Mouse (Mus musculus): ENCODE results near the gene Odf4.
"Not testable (repeated sequence)": the region's sequence is repeated elsewhere in the genome, so short reads cannot be mapped to it uniquely, and the experiment has no call there.

The Odf4 gene

GRCm38 (mm10) chr11:68946806-68947440 lies 20.0 kb upstream of the Odf4 start:
- no peak for DNase-seq (ENCODE audit: low spot score)

- no peak for DNase-seq (ENCODE audit: low spot score)
Measured at GRCm38 (mm10) chr11:68946001-68946400, 19.1 kb upstream of the Odf4 start.

- no peak for DNase-seq (ENCODE audit: low spot score)
Measured at GRCm38 (mm10) chr11:68945245-68945644, 18.4 kb upstream of the Odf4 start.

GRCm38 (mm10) chr11:68942731-68943130 lies 15.8 kb upstream of the Odf4 start:
- no peak for DNase-seq (ENCODE audit: low spot score)

- DNase-seq (ENCODE audit: low spot score) = no peak
Measured at GRCm38 (mm10) chr11:68940516-68940915, 13.6 kb upstream of the Odf4 start.

GRCm38 (mm10) chr11:68939451-68940304 lies 12.8 kb upstream of the Odf4 start:
- DNase-seq (ENCODE audit: low spot score) = peak; percentile 66

GRCm38 (mm10) chr11:68936951-68937350 lies 10.1 kb upstream of the Odf4 start:
- DNase-seq (ENCODE audit: low spot score) = not testable (repeated sequence)

GRCm38 (mm10) chr11:68933885-68934507 lies 7.1 kb upstream of the Odf4 start:
- no peak for DNase-seq (ENCODE audit: low spot score)

- DNase-seq (ENCODE audit: low spot score) = no peak
Measured at GRCm38 (mm10) chr11:68929947-68930346, 3.1 kb upstream of the Odf4 start.

- no peak for DNase-seq (ENCODE audit: low spot score)
Measured at GRCm38 (mm10) chr11:68924749-68925148, 2.1 kb downstream of the Odf4 start.

GRCm38 (mm10) chr11:68923191-68923590 lies 3.7 kb downstream of the Odf4 start:
- DNase-seq (ENCODE audit: low spot score) = no peak

- DNase-seq (ENCODE audit: low spot score) = no peak
Measured at GRCm38 (mm10) chr11:68914566-68914965, 12.3 kb downstream of the Odf4 start.

GRCm38 (mm10) chr11:68911531-68912177 lies 15.2 kb downstream of the Odf4 start:
- DNase-seq (ENCODE audit: low spot score) = no peak

- DNase-seq (ENCODE audit: low spot score) = no peak
Measured at GRCm38 (mm10) chr11:68908846-68909503, 17.9 kb downstream of the Odf4 start.

GRCm38 (mm10) chr11:68907251-68907650 lies 19.6 kb downstream of the Odf4 start:
- no peak for DNase-seq (ENCODE audit: low spot score)

- no peak for DNase-seq (ENCODE audit: low spot score)
Measured at GRCm38 (mm10) chr11:68906461-68906790, 20.5 kb downstream of the Odf4 start.

GRCm38 (mm10) chr11:68905665-68906460 lies 21.0 kb downstream of the Odf4 start:
- DNase-seq (ENCODE audit: low spot score) = no peak

- no peak for DNase-seq (ENCODE audit: low spot score)
Measured at GRCm38 (mm10) chr11:68905138-68905531, 21.7 kb downstream of the Odf4 start.

- DNase-seq (ENCODE audit: low spot score) = peak; percentile 45
Measured at GRCm38 (mm10) chr11:68904375-68905137, 22.3 kb downstream of the Odf4 start.

- no peak for DNase-seq (ENCODE audit: low spot score)
Measured at GRCm38 (mm10) chr11:68903775-68904174, 23.1 kb downstream of the Odf4 start.

Data from urinary bladder, postnatal 25 days (tissue).